Mouse (Mus musculus) kidney, postnatal 4 days (tissue): ENCODE results near the gene Tango6.
A peak's percentile ranks its signal among the peaks of the same experiment; 100 is the strongest.

Experiments used
- DNase-seq, 2 experiments: peaks; one replicate each; pipeline ENCODE4 v3.0.0; 2021; ENCODE audit warnings: mixed read lengths in 2 of 2

Gene Tango6

GRCm38 (mm10) chr8:106701360-106701759, 18.5 kb downstream of the Tango6 start:
- no peak for DNase-seq

- no peak for DNase-seq
These were observed 21.5 kb downstream of the Tango6 start for GRCm38 (mm10) chr8:106704199-106704900.

DNA sequence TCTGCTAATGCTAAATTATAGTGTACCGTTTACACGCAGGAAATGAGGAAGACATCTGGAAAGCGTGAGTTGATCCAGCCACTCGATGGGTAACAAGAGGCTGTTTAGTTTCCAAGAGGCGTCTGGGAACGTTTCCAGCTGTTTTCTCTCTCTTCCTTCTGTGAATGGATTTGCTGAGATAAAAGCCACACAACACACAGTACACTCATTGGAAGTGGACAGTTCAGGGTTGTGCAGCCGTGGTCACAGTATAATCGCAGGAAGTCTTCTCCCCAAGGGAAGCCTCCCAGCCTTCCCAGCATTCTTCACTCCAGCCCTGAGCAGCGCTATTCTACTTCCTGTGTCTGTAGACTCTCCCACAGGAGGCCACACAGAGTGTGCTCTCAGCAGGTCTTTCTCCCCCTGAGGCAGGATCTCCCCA, 22.0 kb downstream of the Tango6 start:
- peak; percentile 58 to 78 for DNase-seq

DNA sequence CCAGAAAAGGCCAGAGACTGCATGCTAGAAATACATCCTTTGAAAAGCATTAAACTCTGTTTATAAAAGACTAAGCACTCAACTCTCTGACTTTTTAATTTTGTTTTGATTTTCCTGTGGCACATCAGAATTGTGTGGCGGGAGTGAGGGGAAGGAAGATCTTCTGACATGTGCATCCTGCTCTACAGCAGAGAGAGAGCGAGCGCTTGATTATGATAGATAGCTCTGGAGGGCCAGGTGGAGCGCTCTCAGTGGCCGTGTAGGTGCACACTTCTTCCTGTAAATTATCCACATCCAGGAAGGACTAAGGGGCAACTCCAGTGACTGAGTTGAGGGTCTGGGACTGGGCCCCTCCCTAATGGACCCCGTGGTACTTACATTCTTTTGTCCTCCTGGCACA, 23.3 kb downstream of the Tango6 start:
- peak in 1 of 2 experiments; percentile 24 for DNase-seq

DNA sequence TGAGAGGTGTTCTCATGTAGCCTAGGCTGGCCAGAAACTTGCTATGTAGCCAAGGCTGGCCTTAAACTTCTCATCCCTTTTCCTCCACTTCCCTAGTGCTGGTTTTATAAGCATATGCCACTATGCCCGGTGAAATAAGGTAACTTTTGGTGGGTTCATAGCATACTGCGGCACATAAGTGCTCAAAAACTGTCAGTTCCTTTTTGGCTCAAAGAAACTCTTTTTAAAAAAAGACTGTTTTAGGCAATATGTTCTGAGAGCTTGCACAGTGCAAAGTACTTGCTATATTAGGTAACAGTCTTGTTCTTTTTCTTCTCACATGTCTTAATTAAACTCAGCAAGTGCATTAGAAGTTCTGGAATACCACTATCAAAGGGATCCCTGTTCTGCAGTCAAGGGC, 27.1 kb downstream of the Tango6 start:
- DNase-seq: no peak

- DNase-seq: no peak
These were observed 29.6 kb downstream of the Tango6 start for GRCm38 (mm10) chr8:106712487-106712886.

- no peak for DNase-seq
These were observed 31.4 kb downstream of the Tango6 start for GRCm38 (mm10) chr8:106714297-106714696.

DNA sequence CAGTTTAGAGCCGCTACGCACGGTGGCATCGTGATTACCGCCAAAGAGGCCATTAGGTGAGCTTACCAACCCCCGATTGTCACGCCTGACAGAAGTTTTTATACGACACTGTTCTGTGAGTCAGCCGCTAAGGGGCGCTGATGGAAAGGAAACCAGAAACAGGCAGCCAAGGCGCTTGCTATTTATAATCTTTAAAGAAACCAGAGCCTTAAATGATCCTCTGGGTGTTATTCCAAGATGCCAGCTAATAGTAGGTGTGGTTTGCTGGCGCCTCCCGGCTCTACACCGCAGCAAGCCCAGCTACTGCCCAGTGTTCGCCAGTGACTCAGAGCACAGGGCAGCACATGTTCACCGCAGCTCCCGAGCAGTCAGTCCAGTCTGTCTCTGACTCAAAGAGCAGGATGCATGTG, 35.2 kb downstream of the Tango6 start:
- DNase-seq: peak; percentile 91

DNA sequence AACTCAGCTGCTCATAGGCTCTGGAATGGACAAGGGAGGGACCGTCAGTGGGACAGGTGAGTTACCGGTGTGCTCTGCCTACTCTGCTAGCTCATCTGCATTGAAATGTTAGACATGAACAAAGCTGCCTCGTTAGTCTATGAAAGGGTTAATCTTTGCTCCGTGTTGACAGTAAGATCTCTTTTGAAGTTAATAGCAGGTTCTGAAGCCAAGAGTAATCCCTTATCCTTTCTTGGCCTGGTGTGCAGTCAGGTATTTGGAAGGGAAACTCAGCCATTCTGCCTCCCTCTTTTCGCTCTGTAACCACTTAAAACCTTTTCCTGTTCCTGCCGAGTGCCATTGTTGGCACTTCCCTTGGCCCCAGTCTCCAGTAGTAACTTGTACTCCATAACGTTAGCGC, 38.1 kb downstream of the Tango6 start:
- peak in 1 of 2 experiments; percentile 18 for DNase-seq

- no peak for DNase-seq
These were observed 39.6 kb downstream of the Tango6 start for GRCm38 (mm10) chr8:106722453-106722852.

DNA sequence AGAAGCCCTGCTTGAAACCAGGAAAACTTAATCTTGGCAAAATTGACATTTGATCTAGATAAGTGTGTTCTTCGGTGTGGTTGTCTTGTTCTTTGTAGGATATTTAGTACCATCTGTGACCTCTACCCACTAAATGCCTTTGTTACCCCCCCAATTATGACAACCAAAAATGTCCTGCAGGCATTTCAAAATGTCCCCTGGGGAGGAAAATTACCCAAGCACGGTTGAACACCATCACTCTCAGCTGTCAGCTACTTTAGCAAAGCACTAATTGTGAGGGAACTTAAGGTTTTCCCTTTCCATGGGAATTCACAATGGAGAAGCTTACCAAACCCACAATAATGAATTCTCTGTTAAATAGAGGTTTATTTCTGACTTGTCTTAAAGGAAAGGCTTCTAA, 41.1 kb downstream of the Tango6 start:
- no peak for DNase-seq

- DNase-seq: no peak
These were observed 43.7 kb downstream of the Tango6 start for GRCm38 (mm10) chr8:106726551-106726950.

DNA sequence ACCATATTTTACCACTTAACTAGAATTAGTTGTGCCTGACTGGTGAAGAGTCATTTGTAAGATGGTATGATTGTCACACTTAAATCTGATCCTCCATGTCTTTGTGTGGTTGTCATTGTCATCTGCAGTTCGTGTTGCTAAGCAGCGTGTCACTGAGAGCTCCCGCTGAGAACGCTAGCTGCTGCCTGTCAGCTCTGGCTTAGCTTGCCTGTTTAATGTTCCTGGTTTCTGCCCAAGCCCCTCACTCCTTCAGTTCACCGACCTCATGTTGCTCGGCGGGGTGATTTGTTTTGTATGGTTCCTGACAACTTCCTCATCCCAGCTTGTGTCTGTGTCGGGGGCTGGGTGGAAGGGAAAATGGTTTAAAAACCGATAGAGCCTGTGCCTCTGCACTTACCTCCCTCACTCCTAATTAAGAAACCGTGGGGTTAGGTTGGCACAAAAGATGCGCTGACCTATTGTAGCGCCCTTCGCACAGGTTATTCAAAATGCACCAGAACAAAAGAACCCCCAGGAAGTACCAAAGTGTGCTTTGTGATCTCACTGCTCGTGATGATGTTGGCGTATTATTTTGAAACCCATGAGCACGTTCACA, 44.5 kb downstream of the Tango6 start:
- peak in 1 of 2 experiments; percentile 30 for DNase-seq

DNA sequence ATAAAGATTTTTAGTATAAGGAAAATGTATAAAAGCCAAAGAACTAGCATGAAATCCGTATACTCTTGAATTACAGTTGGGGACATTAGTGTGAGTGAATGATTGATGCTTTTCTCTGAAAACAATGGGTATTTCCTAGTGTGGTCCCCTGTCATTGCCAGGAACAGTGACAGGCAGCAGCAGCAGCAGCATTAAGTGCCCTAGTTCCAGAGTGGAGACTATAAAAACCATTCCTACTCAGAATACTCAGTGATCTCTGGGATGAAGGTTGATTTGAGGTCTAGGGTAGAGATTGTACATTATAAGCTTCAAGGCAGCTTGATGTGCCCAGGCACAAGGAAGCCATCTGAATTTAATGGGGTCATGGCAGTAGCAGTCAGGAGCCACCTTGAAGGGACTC, 45.0 kb downstream of the Tango6 start:
- no peak for DNase-seq

DNA sequence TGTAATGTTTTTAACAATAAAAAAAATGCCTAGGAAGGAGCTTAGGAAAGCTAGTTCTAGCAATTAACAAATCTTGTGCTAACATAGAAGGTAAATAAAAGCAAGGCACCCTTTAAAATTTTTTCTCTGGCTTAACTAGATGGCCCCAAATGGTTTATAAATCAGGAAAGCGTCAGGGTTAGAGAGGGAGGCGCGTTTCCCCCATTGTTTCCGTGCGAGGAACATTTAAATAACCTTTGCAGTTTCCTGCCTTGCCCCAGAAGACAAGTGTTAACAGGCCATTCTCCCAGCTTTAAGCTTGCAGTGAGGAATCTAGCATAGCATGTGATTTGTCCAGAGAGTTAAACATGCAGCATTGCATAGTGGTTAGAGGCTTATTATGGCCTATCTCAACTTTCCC, 50.1 kb downstream of the Tango6 start:
- no peak for DNase-seq

DNA sequence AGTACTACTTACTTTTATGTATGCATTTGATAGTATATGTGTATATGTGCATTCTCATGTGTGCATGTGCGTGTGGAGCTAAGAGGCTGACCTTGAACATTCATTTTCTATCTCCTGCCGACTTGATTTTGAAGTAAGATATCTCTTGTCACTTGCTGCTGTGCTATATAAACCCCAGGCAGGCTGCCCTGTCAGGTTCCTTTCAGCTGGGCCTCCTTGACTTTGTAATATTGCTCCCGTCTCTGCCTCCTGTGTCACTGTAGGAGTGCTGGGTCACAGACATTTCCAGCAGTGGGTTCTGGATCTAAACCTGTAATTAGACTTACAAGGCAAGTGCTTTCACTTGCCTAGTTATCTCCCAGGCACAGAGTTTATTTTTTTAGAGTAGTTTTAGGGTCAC, 50.8 kb downstream of the Tango6 start:
- DNase-seq: no peak

DNA sequence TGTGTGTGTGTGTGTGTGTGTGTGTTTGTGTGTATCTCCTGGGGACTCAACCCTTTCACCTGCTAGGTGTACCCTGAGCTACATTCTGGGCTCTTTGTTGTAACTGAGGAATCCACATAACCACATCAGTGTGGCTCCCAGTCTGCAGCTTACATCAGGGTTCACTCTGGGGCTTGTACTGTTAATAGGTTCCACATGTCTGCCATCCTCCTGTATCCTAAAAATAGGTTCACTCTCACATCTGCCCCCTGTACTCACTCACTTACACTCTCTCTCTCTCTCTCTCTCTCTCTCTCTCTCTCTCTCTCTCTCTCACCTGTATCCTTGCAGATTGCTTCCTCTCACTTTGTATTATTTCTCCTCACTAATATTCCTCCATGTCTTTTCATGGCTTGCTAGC, 51.4 kb downstream of the Tango6 start:
- no peak for DNase-seq

GRCm38 (mm10) chr8:106736861-106737662, 54.2 kb downstream of the Tango6 start:
- peak in 1 of 2 experiments; percentile 36 for DNase-seq

GRCm38 (mm10) chr8:106737846-106738245, 55.0 kb downstream of the Tango6 start:
- DNase-seq: no peak

DNA sequence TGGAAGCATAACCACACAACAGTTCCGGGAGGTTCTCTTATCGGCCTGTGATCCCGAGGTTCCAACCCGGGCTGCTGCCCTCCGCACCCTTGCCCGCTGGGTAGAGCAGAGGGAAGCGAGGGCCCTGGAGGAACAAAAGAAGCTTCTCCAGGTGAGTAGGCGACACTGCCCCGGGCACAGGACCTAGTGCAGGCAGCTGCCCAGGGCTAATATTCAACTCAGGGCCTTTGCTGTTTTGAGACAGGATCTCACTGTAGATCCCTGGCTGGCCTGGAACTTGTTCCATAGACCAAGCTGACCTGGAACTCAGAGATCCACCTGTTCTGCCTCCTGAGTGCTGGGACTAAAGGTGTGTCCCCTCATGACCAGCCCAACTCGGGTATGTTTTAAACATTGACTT, 59.5 kb downstream of the Tango6 start:
- no peak for DNase-seq

DNA sequence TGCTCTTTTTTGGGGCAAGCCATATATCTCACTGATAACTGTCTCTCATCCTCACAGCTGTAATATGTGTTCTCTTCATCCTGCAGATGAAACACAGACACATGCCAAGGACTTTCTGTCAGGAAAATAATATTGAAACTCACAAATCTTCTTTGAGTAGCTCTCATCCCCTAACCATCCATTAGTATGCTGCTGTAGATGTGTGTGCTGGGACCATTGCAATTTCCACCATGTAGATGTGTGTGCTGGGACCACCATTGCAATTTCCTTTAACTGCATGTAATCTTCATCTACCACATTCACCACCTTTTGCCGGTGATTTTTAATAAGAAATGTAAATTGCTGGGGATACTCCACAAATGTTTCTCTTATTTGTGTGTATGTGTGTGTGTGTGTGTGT, 60.5 kb downstream of the Tango6 start:
- no peak for DNase-seq

- peak in 1 of 2 experiments; percentile 31 for DNase-seq
These were observed 70.6 kb downstream of the Tango6 start for GRCm38 (mm10) chr8:106753436-106753835.

GRCm38 (mm10) chr8:106761317-106761716, 78.4 kb downstream of the Tango6 start:
- no peak for DNase-seq
